22 mouse cellular contexts compared by ENCODE assay signal in genomic region chr2:107969526-107969925, GRCm38 (mm10).
DNase-seq lines count a peak whose midpoint lies in the region; ATAC-seq and TF ChIP-seq lines count a peak whose summit lies in the region.
"Had no signal": no experiment of that assay in that cellular context is flagged by ENCODE, and none has a peak within 500 bp of the region (broad histone marks: within the 10 kb centered on the region; RNA-seq: fewer than 3 reads in every experiment).

No protein-coding gene starts in this region.

- DNase-seq in forebrain, postnatal 0 days: no peak
- no peak for DNase-seq in forebrain, embryonic 11.5 days (ENCODE audit: low spot score)
- DNase-seq in liver, postnatal 0 days: no peak
- no peak for DNase-seq in liver, embryonic 11.5 days (ENCODE audit: low spot score)
- DNase-seq in CH12.LX (ENCODE audit: extremely low read depth): peak; percentile 0
- peak; percentile 35 for DNase-seq in R1 (ENCODE audit: low read depth, low spot score)
- DNase-seq in cerebellum, postnatal 10 days: no peak
- DNase-seq: adrenal gland, postnatal 14 days; cerebellum, adult 18-20 months; heart, postnatal 4 days; layer of hippocampus, postnatal 36 days; left cerebral cortex, postnatal 4 days; liver, embryonic 13.5 days; lung, postnatal 14 days; retina, postnatal 1 day; thymus, adult 18-20 months had no signal

- TF ChIP-seq EP300 in liver, postnatal 0 days (IDR thresholded peaks at IDR 0.05; ENCODE audit: low read depth): no peak
- no peak for TF ChIP-seq EP300 in CH12.LX (IDR thresholded peaks at IDR 0.05; ENCODE audit: low read length)

- H3K9ac ChIP-seq in forebrain, postnatal 0 days: no peak overlapping the region
- no peak overlapping the region for H3K9ac ChIP-seq in forebrain, embryonic 11.5 days (ENCODE audit: low read length)
- H3K9ac ChIP-seq in liver, postnatal 0 days (replicated peaks): no peak overlapping the region
- H3K9ac ChIP-seq in liver, embryonic 11.5 days (ENCODE audit: low read depth, low read length): no peak overlapping the region
- no peak overlapping the region for H3K9ac ChIP-seq in CH12.LX (ENCODE audit: insufficient read depth, low read depth)
- H3K9ac ChIP-seq: heart, embryonic 13.5 days; kidney, embryonic 15.5 days; liver, embryonic 13.5 days had no signal

- 0 out of 2 replicates have a peak, but pooled peaks have one; percentile 11 for TF ChIP-seq CTCF in forebrain, postnatal 0 days (IDR thresholded peaks at IDR 0.05; ENCODE audit: low read depth)
- 0 out of 2 replicates have a peak, but pooled peaks have one; percentile 2 for TF ChIP-seq CTCF in liver, postnatal 0 days (IDR thresholded peaks at IDR 0.05; ENCODE audit: low read depth)
- TF ChIP-seq CTCF in CH12.LX (conservative IDR thresholded peaks at IDR 0.05 in 1 of 2, IDR thresholded peaks at IDR 0.05 in 1 of 2; ENCODE audit: low read depth in 2 of 2, low read length in 2 of 2): no peak

- TF ChIP-seq POLR2A in CH12.LX (IDR thresholded peaks at IDR 0.05; ENCODE audit: low read depth, low read length): no peak

- no peaks in the 10 kb centered on the region for H3K79me2 ChIP-seq in CH12.LX (replicated peaks; ENCODE audit: control insufficient read depth, extremely low read depth, insufficient read depth, poor library complexity, severe bottlenecking)

- peaks cover 10% of the 10 kb centered on the region for H3K4me1 ChIP-seq in forebrain, postnatal 0 days (ENCODE audit: insufficient read depth)
- peaks cover 5% of the 10 kb centered on the region; the same call in 1 of the 2 replicates for H3K4me1 ChIP-seq in forebrain, embryonic 11.5 days (replicated peaks; ENCODE audit: control insufficient read depth, insufficient read depth, low read length)
- H3K4me1 ChIP-seq in liver, postnatal 0 days (ENCODE audit: insufficient read depth): no peaks in the 10 kb centered on the region
- no peaks in the 10 kb centered on the region for H3K4me1 ChIP-seq in liver, embryonic 11.5 days (replicated peaks; ENCODE audit: control insufficient read depth, insufficient read depth, low read length)
- H3K4me1 ChIP-seq in CH12.LX (ENCODE audit: control insufficient read depth in 1 of 2, insufficient read depth in 2 of 2): no peaks in the 10 kb centered on the region
- H3K4me1 ChIP-seq: heart, embryonic 13.5 days; kidney, embryonic 15.5 days; liver, embryonic 13.5 days had no signal

- no peak overlapping the region for H3K4me3 ChIP-seq in forebrain, postnatal 0 days (ENCODE audit: low read depth, low read length)
- no peak overlapping the region for H3K4me3 ChIP-seq in forebrain, embryonic 11.5 days (ENCODE audit: low read depth, low read length)
- H3K4me3 ChIP-seq in liver, postnatal 0 days (ENCODE audit: low read depth, low read length): no peak overlapping the region
- no peak overlapping the region for H3K4me3 ChIP-seq in liver, embryonic 11.5 days (ENCODE audit: low read depth, low read length)
- no peak overlapping the region for H3K4me3 ChIP-seq in CH12.LX (replicated peaks in 1 of 3; ENCODE audit: low read depth in 2 of 3, low read length in 2 of 3, poor library complexity in 1 of 3)
- H3K4me3 ChIP-seq: heart, embryonic 13.5 days; kidney, embryonic 15.5 days; liver, embryonic 13.5 days had no signal

- ATAC-seq in forebrain, postnatal 0 days: no peak
- ATAC-seq in forebrain, embryonic 11.5 days (replicated peaks; ENCODE audit: low FRiP score): no peak
- no peak for ATAC-seq in liver, postnatal 0 days
- no peak for ATAC-seq in liver, embryonic 11.5 days (replicated peaks; ENCODE audit: low FRiP score)
- no peak for ATAC-seq in monocyte, adult 5-6 weeks (replicated peaks; ENCODE audit: insufficient number of reproducible peaks, low FRiP score, low TSS enrichment, poor library complexity, severe bottlenecking)
- ATAC-seq: activated CD4-positive, CD25-positive, alpha-beta regulatory T cell, adult 4 months; forebrain, embryonic 14.5 days had no signal

- H3K4me2 ChIP-seq in forebrain, postnatal 0 days (ENCODE audit: low read depth): no peak overlapping the region
- no peak overlapping the region for H3K4me2 ChIP-seq in forebrain, embryonic 11.5 days (ENCODE audit: low read depth, low read length, severe bottlenecking)
- H3K4me2 ChIP-seq in liver, postnatal 0 days (ENCODE audit: low read depth, low read length): no peak overlapping the region
- H3K4me2 ChIP-seq in liver, embryonic 11.5 days: no peak overlapping the region
- H3K4me2 ChIP-seq in CH12.LX (ENCODE audit: insufficient read depth, low read depth, poor library complexity, severe bottlenecking): no peak overlapping the region
- H3K4me2 ChIP-seq: heart, embryonic 13.5 days; kidney, embryonic 15.5 days; liver, embryonic 13.5 days had no signal

- no peak for TF ChIP-seq RAD21 in CH12.LX (IDR thresholded peaks at IDR 0.05; ENCODE audit: low read depth, low read length)

- no peak overlapping the region for H3K27ac ChIP-seq in forebrain, postnatal 0 days (ENCODE audit: low read depth, low read length)
- no peak overlapping the region for H3K27ac ChIP-seq in forebrain, embryonic 11.5 days (ENCODE audit: low read depth, low read length)
- no peak overlapping the region for H3K27ac ChIP-seq in liver, postnatal 0 days (ENCODE audit: low read depth)
- no peak overlapping the region for H3K27ac ChIP-seq in liver, embryonic 11.5 days (ENCODE audit: low read depth, low read length)
- no peak overlapping the region for H3K27ac ChIP-seq in CH12.LX (ENCODE audit: insufficient read depth, low read depth)
- H3K27ac ChIP-seq: heart, embryonic 13.5 days; kidney, embryonic 15.5 days; liver, embryonic 13.5 days had no signal

- 89% methylated on average over 2 of the region's 2 CpGs for whole genome bisulfite sequencing in forebrain, postnatal 0 days
- WGBS in forebrain, embryonic 11.5 days: 92% methylated on average over 2 of the region's 2 CpGs
- 78% methylated on average over 2 of the region's 2 CpGs for WGBS in liver, postnatal 0 days (ENCODE audit: insufficient replicate concordance)
- WGBS in liver, embryonic 11.5 days: 72% methylated on average over 2 of the region's 2 CpGs

- no peaks in the 10 kb centered on the region for H3K9me3 ChIP-seq in forebrain, postnatal 0 days (ENCODE audit: low read length)
- H3K9me3 ChIP-seq in forebrain, embryonic 11.5 days (ENCODE audit: control insufficient read depth, low read length): no peaks in the 10 kb centered on the region
- H3K9me3 ChIP-seq in liver, postnatal 0 days (ENCODE audit: low read length): no peaks in the 10 kb centered on the region
- no peaks in the 10 kb centered on the region for H3K9me3 ChIP-seq in liver, embryonic 11.5 days (ENCODE audit: control insufficient read depth, low read length)
- H3K9me3 ChIP-seq in CH12.LX (replicated peaks; ENCODE audit: low read length): peaks cover 4% of the 10 kb centered on the region
- H3K9me3 ChIP-seq: heart, embryonic 13.5 days; kidney, embryonic 15.5 days; liver, embryonic 13.5 days had no signal

- in situ Hi-C loops in CH12.LX (cut with MboI; ENCODE audit: low pct_ligation_motif_present, low pct_unique_long_range_greater_than_20kb, low sequenced_read_pairs): no loop called here

- no peaks in the 10 kb centered on the region for H3K27me3 ChIP-seq in forebrain, postnatal 0 days (ENCODE audit: insufficient read depth, low read length)
- no peaks in the 10 kb centered on the region for H3K27me3 ChIP-seq in forebrain, embryonic 11.5 days (ENCODE audit: control insufficient read depth, insufficient read depth, low read length)
- no peaks in the 10 kb centered on the region for H3K27me3 ChIP-seq in liver, postnatal 0 days (ENCODE audit: insufficient read depth, low read length)
- no peaks in the 10 kb centered on the region for H3K27me3 ChIP-seq in liver, embryonic 11.5 days (replicated peaks; ENCODE audit: control insufficient read depth, insufficient read depth, low read length)
- no peaks in the 10 kb centered on the region for H3K27me3 ChIP-seq in CH12.LX (replicated peaks)
- H3K27me3 ChIP-seq: heart, embryonic 13.5 days; kidney, embryonic 15.5 days; liver, embryonic 13.5 days had no signal

- dilution Hi-C loops in CH12.LX (cut with MboI; ENCODE audit: extremely low pct_ligation_motif_present, extremely low pct_unique_long_range_greater_than_20kb, low sequenced_read_pairs): no loop called here

- H3K36me3 ChIP-seq in forebrain, postnatal 0 days (ENCODE audit: insufficient read depth): no peaks in the 10 kb centered on the region
- H3K36me3 ChIP-seq in forebrain, embryonic 11.5 days (ENCODE audit: control insufficient read depth, insufficient read depth, low read length): no peaks in the 10 kb centered on the region
- no peaks in the 10 kb centered on the region for H3K36me3 ChIP-seq in liver, postnatal 0 days (replicated peaks; ENCODE audit: insufficient read depth, low read length)
- no peaks in the 10 kb centered on the region for H3K36me3 ChIP-seq in liver, embryonic 11.5 days (ENCODE audit: control insufficient read depth, insufficient read depth, low read length)
- no peaks in the 10 kb centered on the region for H3K36me3 ChIP-seq in CH12.LX (replicated peaks in 1 of 2; ENCODE audit: control insufficient read depth in 1 of 2, insufficient read depth in 1 of 2, low read length in 1 of 2)
- H3K36me3 ChIP-seq: G1E; heart, embryonic 13.5 days; kidney, embryonic 15.5 days; liver, embryonic 13.5 days had no signal

TF ChIP-seq in CH12.LX, 34 proteins besides CTCF, POLR2A, EP300 and RAD21 (continues in another document):
- TF ChIP-seq POLR2AphosphoS2 (IDR thresholded peaks at IDR 0.05; ENCODE audit: low read depth, low read length) (no peak), ETS1 (conservative IDR thresholded peaks at IDR 0.05; ENCODE audit: low read depth, low read length) (no peak), RCOR1 (conservative IDR thresholded peaks at IDR 0.05; ENCODE audit: low read depth, low read length) (no peak), MXI1 (IDR thresholded peaks at IDR 0.05; ENCODE audit: low read depth, low read length) (no peak), GABPA (IDR thresholded peaks at IDR 0.05; ENCODE audit: insufficient replicate concordance, low read depth, low read length) (no peak), JUN (IDR thresholded peaks at IDR 0.05; ENCODE audit: insufficient read depth, low read depth, low read length) (no peak), MAFK (IDR thresholded peaks at IDR 0.05; ENCODE audit: insufficient replicate concordance, low read length) (no peak), ELF1 (IDR thresholded peaks at IDR 0.05; ENCODE audit: low read depth, low read length) (no peak), SMC3 (IDR thresholded peaks at IDR 0.05; ENCODE audit: low read depth, low read length) (no peak), MAX (IDR thresholded peaks at IDR 0.05; ENCODE audit: low read length) (no peak), ZKSCAN1 (IDR thresholded peaks at IDR 0.05; ENCODE audit: borderline replicate concordance, low read depth, low read length) (no peak), ZMIZ1 (IDR thresholded peaks at IDR 0.05; ENCODE audit: low read depth, low read length) (no peak), MYC (IDR thresholded peaks at IDR 0.05; ENCODE audit: low read depth, low read length) (no peak), CHD1 (IDR thresholded peaks at IDR 0.05; ENCODE audit: low read depth, low read length) (no peak), BHLHE40 (IDR thresholded peaks at IDR 0.05; ENCODE audit: low read depth, low read length) (no peak), CHD2 (IDR thresholded peaks at IDR 0.05; ENCODE audit: low read length) (no peak), NELFE (IDR thresholded peaks at IDR 0.05; ENCODE audit: low read depth, low read length) (no peak)

Comparison
In these comparisons a context has a peak if more than half of its experiments do, and no peak if none do; other contexts are left out.
1. DNase-seq: peak in CH12.LX (single experiment) and R1 (single experiment); none in forebrain, postnatal 0 days (single experiment), forebrain, embryonic 11.5 days (single experiment), liver, postnatal 0 days (single experiment), liver, embryonic 11.5 days (single experiment) and cerebellum, postnatal 10 days (0 of 2).
2. CTCF ChIP-seq: peak in forebrain, postnatal 0 days (single experiment) and liver, postnatal 0 days (single experiment); none in CH12.LX (0 of 2).